Mouse (Mus musculus): ENCODE measurements around the gene Steap4. TPM values are rescaled to one million over a fixed set of nuclear protein-coding genes. Genes with fewer than 3 reads are reported as not detected.

The Steap4 gene
- polyA plus RNA-seq, 1 experiment, result not detected

GRCm38 (mm10) chr5:8013276-8013675 lies 53.0 kb downstream of the Steap4 start:
- H3K4me3 ChIP-seq (replicated peaks), result no peak overlapping the region
- H3K27me3 ChIP-seq (replicated peaks), result no peaks in the 10 kb centered on the region
- TF ChIP-seq FLI1 (IDR thresholded peaks at IDR 0.05; ENCODE audit: low read length), result no peak
- TF ChIP-seq GATA1 (IDR thresholded peaks at IDR 0.05; ENCODE audit: borderline replicate concordance, low read length), result no peak
- no peaks in the 10 kb centered on the region for H3K36me3 ChIP-seq (replicated peaks; ENCODE audit: low read length)
- peaks cover 10% of the 10 kb centered on the region for H3K9me3 ChIP-seq
- no peaks in the 10 kb centered on the region for H3K4me1 ChIP-seq

Other genes starting within 250 kb of the Steap4 start
- gene Sri, start 85.6 kb downstream of the Steap4 start, polyA plus RNA-seq (2012; ENCODE audit: insufficient read depth, low replicate concordance), result 64.1 and 457 TPM in 2 replicates

Measured in megakaryocyte, embryonic 14.5 days (primary cell).